Mouse (Mus musculus) cerebellum, postnatal 10 days (tissue): Measurements from ENCODE around the gene Slc6a15.
A peak's percentile ranks its signal among the peaks of the same experiment; 100 is the strongest.

ENCODE experiments used
- DNase-seq, 2 experiments: peaks; one replicate each; pipeline ENCODE4 v3.0.0; 2021; ENCODE audit warnings: mixed read lengths in 2 of 2

Gene Slc6a15

GRCm38 (mm10) chr10:103367371-103368295 lies at the start of gene Slc6a15:
Slc6a15 (plus strand) TSS chr10:103367783.
- peak; percentile 81 to 84 for DNase-seq

GRCm38 (mm10) chr10:103321941-103322340 lies 45.6 kb upstream of the Slc6a15 start:
- DNase-seq = peak in 1 of 2 experiments; percentile 2

DNA sequence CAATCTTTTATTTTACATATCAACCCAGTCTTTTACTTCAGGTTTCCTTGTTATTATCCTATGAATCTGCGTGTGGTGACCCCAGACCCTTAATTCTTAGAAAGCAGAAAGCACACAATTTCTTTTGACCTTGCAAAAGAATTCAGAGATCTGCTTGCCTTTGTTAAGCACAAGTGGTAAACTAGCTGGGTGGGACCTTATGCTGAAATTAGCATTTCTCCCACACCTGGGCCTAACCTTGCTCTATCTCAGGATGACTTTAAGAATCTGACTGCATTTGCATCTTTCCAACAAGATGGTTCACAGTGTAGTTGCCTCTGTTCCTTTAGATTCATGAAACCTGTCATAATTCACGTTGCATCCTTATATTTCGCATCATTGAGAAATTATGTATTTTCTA lies 44.2 kb upstream of the Slc6a15 start:
- no peak for DNase-seq

- DNase-seq = no peak
These were observed 33.3 kb upstream of the Slc6a15 start for GRCm38 (mm10) chr10:103334306-103334705.

DNA sequence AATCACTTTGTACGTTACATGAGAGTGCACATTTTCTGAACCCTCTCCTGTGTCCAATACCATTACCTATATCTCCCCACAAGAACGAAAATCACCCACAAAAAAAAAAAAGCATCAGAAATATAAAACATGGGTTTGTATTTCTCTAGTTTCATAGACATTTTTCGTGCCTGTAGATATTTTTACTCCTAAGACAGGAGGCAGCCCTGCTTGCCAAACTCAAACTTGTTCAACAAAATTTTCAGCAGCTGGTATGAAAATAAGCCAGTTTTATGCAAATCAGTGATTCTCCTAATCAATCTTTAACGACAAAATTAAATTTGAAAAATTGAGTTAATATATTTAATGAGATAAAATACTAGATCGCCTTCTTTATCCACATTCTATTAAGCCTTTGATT lies 27.7 kb upstream of the Slc6a15 start:
- no peak for DNase-seq

DNA sequence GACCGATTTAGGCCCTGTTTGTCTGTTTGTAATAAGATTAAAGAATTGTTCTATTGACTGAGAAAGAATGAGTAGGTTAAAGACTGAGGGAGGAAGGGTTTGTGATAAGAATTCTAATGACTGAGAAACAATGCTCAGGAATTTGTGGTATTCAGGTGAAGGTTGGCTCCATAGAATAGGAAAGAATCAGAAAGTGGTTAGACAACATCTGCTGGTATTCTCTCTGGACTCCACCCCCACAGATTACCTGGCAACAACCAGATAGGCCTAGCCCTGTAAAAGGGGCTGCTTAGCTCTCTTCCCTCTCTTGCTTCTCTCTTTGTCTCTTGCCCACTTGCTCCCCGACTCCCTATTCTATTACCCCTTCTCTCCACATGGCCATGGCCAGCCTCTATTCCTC lies 20.8 kb upstream of the Slc6a15 start:
- no peak for DNase-seq

GRCm38 (mm10) chr10:103368296-103369080 lies 905 bp downstream of the Slc6a15 start:
- peak; percentile 71 to 74 for DNase-seq

- peak; percentile 88 to 89 for DNase-seq
These were observed 1.5 kb downstream of the Slc6a15 start for GRCm38 (mm10) chr10:103369081-103369420.

DNA sequence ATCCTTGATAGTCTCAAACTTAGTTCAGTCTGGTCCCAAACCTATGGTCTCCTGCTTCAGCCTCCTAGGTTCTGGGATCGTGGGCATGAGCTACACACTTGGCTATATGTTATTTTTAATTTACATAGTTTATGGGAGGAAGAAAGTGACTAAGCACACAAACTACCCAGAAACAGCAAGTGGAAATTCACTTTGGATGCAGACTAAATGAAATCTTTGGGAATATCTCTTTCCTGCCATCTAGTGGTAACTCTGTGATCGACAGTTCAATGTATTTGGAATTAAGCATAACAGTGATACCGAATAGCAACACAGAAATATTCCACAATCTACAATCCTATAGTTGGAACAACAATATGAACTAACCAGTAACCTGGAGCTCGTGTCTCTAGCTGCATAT lies 34.6 kb downstream of the Slc6a15 start:
- peak; percentile 49 to 75 for DNase-seq

DNA sequence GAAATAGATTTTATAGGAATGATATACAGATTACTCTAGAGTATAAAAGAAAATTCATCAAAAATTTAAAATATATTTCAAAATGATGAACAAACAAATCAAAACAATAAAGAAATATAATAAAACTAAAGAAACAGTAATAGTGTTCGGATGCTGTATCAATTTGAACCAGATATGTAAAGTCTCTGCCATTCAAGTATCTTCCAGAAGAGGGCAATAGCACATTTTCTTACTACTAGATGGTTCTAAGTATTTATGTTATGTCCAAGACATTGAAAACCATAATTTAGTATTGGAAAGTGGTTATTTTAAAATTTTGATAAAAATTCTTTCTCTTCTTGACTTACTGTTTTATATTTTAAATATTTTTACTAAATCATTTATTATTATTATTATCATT lies 60.1 kb downstream of the Slc6a15 start:
- DNase-seq = peak in 1 of 2 experiments; percentile 3

DNA sequence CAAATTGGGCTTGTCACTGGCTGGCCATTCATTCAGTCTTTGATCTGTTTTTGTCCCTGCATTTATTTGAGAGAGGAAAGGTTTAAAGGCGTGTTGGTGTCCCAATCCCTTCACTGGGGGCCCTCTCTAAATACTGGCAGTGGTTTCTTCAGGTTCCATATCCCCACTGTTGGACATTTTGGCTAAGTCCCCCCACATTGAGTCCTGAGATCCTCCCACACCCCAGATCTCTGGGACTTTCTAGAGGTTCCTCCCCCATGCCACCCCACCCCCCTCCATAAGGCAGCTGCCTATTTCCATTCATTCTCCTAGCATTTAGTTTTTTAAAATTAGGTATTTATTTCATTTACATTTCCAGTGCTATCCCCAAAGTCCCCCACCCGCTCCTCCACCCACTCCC lies 75.0 kb downstream of the Slc6a15 start:
- DNase-seq = no peak

DNA sequence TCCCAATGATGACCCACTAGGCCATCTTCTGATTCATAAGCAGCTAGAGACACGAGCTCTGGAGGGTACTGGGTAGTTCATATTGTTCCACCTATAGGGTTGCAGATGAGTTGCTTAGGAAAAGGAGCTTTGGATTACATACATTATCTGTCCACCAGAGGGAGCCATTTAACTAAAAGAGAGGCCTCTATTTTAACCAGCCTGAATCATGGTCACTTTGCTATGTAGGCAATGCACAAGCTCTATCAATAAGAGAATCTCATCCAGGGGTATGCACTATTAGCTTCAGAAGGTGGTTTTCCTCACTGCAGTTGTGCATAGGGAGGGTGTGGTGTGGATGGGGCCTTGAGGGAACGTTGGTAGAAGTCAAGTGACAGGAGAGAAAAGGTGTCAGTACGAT lies 75.5 kb downstream of the Slc6a15 start:
- peak; percentile 62 to 90 for DNase-seq

DNA sequence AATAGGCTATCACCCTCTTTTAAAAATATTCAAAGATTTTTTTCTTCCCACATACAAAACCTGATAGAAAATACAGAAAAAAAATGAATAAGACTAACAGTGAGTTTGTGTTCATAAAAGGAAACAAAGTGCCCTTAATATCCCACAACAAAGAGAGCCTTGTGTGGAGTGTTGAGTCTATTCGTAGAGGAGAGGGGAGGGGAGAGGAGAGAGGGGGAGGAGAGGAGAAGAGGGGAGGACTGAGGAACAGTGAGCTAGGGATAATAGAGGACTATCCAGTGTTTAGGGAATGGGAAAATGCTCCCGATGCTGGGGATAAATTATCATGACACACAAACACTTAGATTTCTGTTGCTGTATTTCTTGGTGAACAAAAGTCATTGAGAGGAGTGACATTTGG lies 80.8 kb downstream of the Slc6a15 start:
- no peak for DNase-seq

DNA sequence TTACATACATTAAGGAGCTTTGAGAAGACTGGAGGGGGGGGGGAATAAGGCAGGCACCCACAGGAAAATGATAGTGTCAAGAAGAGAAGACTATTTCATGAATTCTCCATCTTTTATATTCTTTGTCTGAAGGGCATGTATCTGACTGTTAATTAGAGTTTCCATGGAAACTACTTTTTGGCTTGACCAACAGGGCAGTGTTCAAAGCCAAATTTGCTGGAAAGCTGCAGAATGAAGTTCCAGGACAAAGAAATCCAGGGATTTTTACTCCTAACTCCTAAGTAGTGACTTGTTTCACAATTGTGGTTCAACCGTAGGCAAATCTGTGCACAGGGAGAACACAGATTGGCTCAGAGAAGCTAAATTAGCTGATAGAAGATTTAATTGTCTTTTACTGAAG lies 90.3 kb downstream of the Slc6a15 start:
- peak; percentile 4 to 14 for DNase-seq
